Mouse (Mus musculus) T-helper 2 cell (primary cell): ENCODE data around the gene 1700029P11Rik.
"Not testable (repeated sequence)": the region's sequence is repeated elsewhere in the genome, so short reads cannot be mapped to it uniquely, and the experiment has no call there.

ENCODE experiments used
- in situ Hi-C: fragments of 300-600 bp; cut with MboI, MseI; formaldehyde crosslinking; loops from one replicate; pipeline ENCODE4 v1.15.1; 2025; ENCODE audit warnings: high pct_unique_total_duplicates

Gene 1700029P11Rik

DNA sequence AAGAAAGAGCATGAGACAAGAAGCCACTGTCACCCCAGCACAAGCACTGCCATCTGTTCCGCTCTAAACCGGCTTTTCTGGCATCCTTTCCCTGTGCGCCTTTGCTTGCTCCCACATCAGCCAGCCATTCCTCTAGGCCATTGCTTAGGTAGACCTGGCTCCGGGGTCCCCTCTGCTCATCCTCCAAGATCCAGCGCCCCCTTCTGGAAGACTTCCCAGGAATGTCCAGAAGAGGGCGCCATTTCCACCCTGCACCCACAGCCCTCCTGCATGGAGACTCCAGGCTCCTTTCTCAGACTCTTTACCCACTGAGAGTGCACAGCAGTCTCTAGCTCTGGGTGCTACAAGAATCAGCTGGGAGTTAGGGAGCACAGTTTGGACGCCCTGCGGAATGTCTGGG lies 23.9 kb upstream of the 1700029P11Rik start:
- in situ Hi-C loops = no loop called here

DNA sequence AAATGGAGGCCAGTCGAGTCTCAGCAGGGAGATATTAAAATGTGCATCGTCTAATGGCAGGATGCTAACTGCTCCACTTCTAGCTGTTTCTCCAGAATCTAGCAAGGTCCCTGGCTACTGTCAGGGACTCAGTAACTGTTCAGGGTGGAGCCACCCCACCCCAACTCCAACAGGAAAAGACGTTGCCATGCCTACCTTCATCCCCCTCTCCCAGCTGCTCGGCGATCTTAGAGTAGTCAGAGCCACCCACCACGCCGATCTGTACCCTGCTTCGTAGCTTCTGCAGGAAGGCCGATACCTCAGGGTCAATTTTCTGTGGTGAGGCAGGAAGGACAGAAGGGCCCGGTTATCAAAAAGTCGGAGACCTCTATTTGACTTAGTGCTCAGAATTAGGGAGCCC lies 22.7 kb upstream of the 1700029P11Rik start:
- in situ Hi-C loops = no loop called here

DNA sequence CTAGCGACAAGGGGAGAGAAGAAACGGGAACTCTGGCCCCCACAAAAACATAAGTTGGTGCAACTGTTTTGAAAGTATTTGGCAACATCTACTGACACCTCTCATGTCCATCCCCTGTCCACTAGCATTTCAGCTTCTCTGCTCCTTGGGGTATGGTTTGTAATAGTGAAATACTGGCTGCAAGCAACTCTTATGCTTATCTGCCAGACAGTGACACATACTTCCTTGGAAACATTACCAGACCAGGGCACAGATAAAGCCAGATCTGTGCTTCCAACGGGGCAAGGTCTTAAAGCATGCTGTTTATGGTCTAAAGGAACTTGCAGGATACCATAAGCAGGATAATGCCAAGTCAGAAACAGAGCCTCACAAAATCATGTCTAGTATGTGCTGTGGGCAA lies 21.4 kb upstream of the 1700029P11Rik start:
- in situ Hi-C loops = no loop called here

DNA sequence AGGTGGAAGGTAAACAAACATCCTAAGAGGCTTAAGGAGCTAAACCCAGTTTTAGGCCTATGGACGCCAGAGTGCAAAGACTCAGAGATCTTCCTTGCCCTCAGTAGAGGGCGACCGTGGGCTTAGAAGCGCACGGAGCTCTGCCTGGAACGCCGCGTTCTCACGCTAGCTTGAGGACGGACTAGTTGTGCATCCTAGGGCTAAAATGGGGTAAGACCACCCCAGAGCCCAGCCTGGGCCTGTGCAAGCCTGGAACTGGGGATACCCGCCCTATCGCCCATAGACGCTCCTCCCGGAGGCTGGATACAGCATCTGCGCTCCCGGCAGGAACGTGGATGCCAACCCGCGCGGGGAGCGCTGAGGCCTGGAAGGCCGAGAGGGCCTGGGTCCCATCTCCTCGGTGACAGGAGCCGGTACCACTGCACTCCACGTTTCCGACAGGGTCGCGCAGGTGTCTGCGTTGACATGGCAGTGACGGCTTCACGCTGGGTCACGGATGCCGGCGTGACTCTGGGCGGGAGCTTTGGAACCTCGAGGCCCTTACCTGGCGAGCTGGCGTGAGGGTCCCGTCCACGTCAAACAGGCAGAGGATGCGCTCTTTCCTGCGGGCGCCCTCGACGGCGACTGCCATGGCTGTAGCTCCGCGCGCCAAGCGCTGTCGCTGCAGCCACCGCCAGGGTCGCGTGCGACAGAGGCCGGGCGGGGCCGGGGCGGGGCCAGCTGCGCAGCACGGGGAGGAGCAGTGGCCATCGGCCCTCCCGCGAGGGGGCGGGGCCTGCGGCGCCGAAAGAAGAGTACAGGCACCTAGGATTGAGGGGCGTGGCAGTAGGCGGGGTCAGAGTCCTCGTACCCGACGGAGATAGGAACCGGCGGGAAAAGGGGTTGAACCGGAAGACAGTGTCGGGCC lies 19.9 kb upstream of the 1700029P11Rik start, which contains the start of gene Pmm1:
Gene Pmm1 (minus strand): TSS at position 760 of the 907 bp plus-strand sequence.
- in situ Hi-C loops = no loop called here

DNA sequence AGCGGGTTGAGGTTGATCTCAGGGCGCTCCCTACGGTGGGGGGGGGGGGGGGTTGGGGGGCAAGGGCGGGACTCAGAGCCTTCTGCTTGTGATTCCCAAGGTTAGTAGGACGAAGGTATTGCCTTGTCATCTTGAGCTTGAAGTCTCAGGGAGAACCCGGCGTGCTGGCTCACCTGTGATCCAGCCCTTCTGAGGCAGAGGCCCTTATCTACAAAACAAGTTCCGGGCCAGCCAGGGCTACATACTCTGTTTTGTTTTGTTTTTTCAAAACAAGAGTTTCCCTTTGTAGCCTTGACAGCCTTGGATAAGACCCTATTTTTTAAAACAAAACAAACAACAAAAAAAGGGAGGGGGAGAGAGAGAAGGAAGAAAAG lies 19.3 kb upstream of the 1700029P11Rik start:
- in situ Hi-C loops = no loop called here

DNA sequence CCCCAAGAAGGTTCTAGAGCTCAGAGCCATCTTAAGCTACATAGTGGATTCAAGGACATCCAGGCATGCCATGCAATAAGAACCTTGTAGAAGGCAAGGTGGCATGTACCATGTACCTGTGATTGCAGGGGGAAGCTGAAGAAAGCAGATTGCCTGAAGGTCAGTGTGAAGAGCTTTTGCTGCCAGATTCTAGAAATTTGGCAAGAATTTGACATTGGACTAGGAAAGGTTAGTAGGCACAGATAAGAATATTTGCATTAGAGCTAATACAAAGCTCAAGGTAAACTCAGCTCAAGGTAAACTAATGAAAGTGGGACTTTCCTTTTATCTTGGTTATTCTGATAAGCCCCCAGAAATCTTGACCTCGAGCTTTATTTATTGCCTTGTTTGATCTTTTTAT lies 16.1 kb upstream of the 1700029P11Rik start:
- in situ Hi-C loops = no loop called here

DNA sequence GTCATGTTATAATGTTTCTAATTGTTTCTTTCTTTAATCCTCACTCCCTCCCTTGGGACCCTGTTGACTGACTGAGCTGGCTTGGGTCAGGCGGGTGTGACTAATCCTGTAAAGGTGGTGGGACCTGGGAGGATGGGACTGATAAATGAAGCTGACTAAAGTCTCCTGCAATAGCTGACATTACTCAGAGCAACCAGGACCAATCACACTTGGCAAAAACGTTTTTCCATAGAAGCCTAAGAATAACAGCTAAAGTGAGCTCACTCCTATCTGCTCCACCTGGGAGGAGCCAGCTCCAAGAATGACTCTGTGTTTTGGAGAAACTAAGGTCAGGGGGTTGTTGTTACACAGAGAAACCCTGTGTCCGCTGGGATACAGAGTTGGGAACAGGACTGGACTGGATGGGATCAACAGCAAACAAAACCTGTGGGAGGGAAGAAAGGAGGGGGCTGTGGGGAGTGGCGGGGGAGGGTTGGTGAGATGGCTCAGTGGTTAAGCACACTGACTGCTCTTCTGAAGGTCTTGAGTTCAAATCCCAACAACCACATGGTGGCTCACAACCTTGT lies 15.3 kb upstream of the 1700029P11Rik start:
- in situ Hi-C loops = no loop called here

DNA sequence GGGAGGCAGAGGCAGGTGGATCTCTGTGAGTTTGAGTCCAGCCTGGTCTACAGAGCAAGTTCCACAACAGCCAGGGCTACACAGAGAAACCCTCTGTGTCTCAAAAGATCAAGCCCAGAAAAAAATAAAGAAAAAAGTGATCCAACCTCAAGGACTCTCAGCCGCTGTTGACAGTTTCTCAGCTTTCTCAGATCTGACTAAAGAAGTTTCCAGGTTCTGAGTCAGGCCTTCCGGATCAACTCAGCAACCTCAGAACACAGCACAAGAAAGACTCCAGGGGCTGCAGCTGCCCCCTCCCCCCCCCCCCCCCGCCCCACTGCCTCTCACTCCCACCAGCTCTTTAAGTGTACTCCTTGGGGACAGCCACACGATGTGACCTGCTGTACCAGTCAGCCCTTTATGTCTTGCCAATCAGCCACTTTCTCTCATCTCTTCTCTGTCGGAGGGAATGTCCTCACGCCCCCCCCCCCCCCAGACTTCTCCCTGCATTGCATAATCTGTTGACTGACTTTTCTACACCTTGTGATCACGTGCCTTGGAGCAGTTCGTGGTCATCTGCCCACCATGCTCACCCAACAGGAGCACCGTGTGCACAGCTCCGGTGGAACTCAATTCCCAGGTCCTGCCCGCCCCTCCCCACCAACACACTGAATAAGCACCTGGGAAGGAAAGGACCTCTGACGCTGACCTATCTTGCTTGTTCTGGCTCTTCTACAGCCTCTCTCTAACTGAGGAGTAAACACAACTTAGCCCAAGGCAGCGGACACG lies 14.1 kb upstream of the 1700029P11Rik start:
- in situ Hi-C loops = no loop called here

DNA sequence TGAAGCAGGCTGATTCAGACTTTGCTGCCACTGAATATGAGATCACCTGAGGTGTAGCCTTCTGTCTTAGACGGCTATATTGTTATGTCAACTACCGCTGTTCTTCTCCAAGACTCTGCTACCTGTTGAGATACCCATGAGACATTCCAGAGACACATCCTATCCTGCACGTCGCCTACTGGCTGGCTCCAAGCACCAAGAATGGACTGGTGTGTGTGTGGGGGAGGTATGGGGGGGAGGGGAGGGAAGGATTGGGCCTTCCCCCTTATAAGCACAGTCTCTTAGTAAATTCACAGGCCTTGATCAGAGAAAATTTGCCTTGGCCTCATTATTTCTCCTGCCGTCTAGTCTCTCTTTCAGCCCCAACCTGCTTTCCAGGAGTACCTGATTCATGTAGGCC lies 12.5 kb upstream of the 1700029P11Rik start:
- in situ Hi-C loops = no loop called here

DNA sequence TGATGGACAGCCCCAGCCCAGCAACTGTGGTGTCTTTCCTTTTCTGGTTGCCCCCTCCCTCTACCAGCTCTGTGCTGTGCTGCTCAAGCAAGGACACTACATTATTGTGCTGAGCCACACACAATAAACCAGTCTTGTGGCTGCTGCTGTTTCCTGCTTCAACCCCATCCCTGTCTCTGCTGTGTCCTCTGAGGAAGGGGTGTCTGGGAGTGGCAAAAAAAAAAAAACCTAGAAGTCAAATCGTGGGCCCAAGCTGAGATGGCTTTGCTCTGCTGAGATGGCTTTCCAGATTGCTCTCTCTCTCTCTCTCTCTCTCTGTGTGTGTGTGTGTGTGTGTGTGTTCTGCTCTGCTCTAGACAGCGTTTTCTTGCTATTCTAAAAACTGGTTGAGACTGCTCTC lies 11.9 kb upstream of the 1700029P11Rik start:
- in situ Hi-C loops = no loop called here

DNA sequence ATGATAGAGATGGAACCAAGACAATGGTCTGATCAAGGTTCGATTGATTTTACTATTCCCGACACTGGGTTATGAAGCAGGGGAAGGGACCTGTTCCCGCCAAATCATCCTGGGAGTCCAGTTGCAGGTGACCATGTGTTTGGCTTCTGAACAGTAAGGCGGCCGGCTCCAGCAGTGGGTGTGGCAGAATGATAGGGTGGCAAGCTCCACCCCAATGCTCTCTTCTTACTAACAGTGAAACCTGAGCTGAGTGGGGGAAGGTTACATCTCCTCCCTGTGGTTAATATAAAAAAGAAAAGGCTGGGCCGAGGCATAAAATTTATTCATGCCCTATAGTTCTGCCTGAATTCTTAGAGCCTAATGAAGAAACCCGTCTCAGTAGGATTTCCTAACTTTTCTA lies 11.2 kb upstream of the 1700029P11Rik start:
- in situ Hi-C loops = no loop called here

DNA sequence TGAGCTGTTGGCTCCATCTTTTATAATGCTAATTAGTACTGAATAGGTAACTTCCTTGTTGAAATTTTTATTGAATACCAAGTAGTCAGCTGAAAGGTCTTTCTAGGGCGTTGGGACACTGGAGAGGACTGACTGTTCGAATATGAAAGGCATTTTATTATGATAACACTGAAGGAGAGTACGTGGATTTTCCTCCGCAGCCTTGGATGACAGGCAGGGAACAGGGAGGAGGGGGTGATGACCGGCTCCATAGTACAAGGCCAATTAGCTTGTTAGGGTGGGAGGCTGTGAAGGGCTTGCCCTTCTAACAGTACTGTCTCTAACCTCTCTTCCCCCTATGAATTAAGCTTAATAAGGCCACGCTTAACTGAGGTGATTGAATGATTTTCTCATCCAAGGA lies 10.7 kb upstream of the 1700029P11Rik start:
- in situ Hi-C loops = not testable (repeated sequence)

DNA sequence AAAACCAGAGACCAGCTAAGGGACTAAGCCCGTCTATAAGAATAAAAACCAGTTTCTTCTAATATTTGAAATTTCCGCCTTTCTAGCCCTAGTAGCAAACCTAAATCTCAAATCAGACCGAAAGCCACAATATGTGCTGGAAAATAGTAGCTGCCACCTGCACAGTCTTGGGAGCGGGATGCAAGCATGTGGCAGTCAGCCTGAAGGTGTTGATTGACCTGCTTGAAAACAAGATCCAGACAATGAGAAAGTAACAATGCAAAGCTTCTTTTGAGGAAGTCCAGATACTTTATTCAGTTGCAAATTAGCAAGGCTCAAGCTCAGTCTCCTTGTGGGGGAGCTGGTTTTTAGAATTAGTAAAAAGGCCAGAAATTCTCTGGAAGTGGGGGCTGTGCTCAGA lies 9.8 kb upstream of the 1700029P11Rik start:
- in situ Hi-C loops = not testable (repeated sequence)

DNA sequence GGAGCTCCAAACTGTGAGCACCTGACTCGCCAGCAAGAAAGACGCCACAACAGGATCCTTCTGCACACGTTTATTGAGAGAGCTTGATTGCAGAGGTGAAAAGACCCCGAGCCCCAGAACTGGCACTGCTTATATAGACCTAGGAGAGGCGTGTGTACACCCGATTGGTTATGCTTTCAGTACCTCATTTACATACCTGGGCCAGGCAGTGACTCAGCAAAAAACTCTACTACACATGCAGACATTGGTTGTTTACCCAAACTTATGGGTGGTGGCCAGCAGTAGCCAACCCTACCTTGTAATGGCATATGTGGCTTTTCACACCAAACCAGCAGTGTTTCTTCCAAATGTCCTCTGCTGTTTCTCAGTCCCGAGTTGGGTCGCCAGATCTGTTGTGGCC lies 5.2 kb upstream of the 1700029P11Rik start:
- in situ Hi-C loops = not testable (repeated sequence)

DNA sequence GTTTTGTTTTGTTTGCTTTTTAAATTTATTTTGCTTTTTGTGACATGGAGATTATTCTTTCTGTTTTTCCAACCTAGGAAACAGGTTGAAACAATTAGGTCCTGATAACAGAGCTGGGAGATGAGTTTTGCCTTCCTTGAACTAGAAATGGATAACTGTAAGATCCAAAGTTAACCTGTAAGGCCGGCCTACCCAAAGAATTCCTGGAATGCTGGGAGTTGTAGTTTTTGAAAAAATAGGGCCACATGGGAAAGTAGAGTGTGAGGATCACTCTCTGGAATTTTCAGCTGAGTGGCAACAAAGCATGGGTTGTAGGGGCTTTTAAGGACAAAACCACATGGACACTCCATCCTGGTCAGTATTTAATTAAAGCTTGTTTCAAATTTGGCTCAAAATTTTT lies 1.8 kb downstream of the 1700029P11Rik start:
- in situ Hi-C loops = no loop called here

DNA sequence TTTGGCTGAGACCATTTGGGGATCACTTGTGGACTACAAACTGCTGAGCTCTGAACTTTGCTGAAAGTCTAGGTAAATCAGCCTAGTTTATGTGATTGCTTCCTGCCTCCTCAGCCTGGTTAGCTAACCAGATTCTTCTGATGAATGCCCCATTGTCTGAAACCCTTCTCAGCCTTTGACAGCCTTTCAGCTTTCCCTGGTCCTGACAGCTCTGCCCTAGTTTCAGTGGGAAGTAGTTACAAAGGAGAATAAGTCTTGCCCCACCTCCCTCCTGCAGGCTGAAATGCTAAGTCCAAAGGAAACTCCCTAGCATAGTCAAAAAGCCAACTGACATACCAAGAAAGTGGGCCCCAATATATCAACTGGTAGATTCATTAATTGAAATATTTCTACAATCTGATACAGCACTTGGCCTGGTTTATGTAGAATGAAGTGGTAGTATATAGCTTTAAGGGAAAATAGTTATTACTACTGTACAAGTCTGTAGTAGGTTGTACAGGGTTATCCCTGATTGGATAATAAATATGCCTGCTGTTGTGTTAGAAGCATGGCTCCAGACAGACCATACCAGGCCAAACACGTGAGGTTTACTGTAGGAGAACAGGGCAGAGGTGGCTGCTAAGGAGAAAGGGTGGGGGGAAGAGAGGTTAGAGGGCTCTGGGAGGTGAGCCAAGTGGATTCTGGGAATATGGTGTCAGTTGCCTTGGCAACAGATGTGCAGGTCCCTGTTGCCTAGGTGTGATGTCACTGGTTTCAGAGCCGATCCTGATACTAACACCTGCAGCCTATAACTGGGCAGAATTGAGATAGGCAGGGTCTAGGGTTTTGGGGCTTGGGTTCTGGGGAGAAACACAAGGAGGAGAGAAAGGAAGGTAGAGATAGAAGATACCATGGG lies 5.2 kb downstream of the 1700029P11Rik start:
- in situ Hi-C loops = no loop called here

DNA sequence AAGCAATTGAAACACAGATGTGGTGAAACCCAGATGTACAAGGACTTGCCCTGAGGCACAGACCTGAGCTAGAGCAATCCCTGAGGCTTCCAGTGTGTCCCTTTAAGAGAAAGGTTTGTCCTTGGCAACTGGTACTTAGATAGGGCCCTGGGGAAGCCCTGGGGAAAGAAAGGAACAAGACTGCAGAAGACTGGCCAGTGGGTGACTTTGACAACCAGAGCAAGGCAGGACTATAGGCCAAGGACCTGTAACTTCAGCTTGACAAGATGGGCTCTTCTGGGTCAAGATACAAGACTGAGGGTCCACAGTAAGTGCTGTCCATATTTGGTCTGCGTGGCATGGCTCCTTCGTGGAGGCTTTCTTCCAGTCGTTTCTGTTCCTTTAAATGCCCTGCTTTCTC lies 7.3 kb downstream of the 1700029P11Rik start, which contains the start of gene Xrcc6:
Gene Xrcc6 (plus strand): TSS at position 190 of the 400 bp plus-strand sequence.
- in situ Hi-C loops = no loop called here

DNA sequence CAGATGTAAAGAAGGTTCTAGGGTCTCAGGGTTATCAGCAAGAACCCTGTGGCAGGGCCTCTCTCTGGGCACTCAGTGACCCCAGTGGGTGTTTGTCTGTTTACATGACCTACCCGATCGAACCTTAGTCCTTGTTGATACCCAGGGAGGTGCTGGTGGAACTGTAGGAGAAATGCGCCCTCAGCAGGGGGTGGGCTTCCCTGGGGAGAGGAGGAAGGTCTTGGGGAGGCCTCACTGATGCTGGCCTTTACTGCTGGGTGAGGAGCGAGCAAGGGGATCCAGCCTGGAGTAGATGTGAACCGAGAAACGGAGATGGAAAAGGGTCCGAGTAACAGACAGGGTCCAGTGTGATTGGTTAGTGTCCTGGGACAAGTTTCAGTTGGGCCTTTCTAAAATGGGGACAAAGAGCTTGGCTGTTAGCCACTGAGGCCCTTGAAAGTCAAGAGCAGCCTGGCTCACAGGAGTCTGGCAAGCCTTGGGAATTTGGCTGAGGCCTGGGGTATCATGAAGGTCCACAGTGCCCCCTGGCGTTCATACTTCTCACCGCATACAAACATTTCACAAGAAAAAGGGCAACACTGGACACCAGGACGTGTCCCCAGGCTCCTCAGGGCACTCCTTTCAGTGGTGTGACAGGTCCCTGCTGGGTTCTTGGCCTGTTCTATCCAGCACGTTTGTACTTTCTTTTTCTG lies 9.2 kb downstream of the 1700029P11Rik start:
- in situ Hi-C loops = loop anchor here (5.0 kb wide), 1 partner anchor 37 kb away; no protein-coding TSS in a partner anchor

DNA sequence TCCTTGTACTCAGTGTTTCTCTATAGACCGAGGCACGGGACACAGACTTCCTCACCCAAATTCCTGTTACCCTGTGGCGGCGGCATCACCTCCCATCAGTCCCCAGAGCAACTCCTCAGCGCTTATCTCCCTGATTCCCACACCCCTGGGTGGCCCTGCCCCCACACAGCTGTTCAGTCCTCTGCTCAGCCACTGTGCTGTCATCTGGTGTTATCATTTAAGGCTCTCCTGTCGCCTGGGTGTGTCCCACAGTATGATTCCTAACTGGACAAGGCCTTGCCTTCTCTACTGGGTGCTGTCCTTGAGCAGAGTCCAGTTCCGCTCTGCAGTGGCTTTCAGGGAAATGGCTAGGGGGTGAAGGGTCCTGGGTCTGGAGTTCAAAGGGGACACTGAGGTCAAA lies 10.2 kb downstream of the 1700029P11Rik start:
- in situ Hi-C loops = loop anchor here (5.0 kb wide), 1 partner anchor 38 kb away; no protein-coding TSS in a partner anchor

DNA sequence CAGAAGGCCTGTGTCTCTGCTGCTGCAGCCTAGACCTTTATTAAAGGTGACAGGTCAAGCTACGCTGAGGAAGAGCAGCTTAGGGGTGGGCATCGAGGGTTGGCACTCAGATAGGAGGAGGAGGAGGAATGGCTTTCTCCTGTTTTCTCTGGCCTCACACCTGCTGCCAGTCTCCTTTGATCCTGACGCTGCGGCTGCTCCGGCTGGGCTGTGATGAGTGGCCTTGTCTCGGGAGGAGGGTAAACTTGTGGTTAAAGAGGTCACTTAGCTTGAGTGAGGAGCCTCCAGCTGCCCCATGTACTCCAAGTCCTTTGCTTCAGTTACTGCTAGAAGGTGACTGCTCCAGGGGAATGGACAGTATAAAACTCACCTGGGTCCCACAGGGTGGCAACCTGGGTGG lies 13.7 kb downstream of the 1700029P11Rik start:
- in situ Hi-C loops = loop anchor here (5.0 kb wide), 1 partner anchor 42 kb away; no protein-coding TSS in a partner anchor

DNA sequence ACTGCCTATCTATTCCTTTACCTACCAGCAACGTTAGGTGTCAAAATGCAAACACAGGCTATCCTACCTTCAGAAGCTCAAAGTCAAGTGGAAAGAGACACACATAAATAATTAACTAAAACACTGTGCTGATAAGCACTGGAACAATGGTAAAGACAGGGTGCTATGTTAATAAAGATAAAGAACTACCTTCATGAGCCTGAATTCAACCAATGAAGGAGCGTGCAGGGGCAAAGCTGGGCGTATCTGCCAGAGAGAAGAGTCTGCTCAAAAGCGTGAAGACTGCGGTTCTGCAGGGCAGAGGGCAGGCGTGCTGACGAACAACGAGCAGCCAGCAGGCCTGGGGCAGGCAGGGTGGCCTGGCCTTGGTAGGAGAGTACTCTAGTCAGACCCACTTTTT lies 23.9 kb downstream of the 1700029P11Rik start:
- in situ Hi-C loops = no loop called here
